Comparison of ENCODE assay signal across 8 mouse cellular contexts in genomic region chr12:16800959-16801315, GRCm38 (mm10). TPM values are rescaled to one million over a fixed set of nuclear protein-coding genes. Genes with fewer than 3 reads are reported as not detected.
DNase-seq lines count a peak whose midpoint lies in the region; ATAC-seq lines count a peak whose summit lies in the region.

No protein-coding gene starts in this region.

- H3K36me3 ChIP-seq in heart, embryonic 11.5 days (ENCODE audit: control insufficient read depth, insufficient read depth, low read length) = no peaks in the 10 kb centered on the region
- no peaks in the 10 kb centered on the region for H3K36me3 ChIP-seq in hindbrain, embryonic 14.5 days (replicated peaks; ENCODE audit: control insufficient read depth, insufficient read depth)
- no peaks in the 10 kb centered on the region for H3K36me3 ChIP-seq in midbrain, embryonic 12.5 days

- 0 out of 2 replicates have a peak, but pooled peaks cover 3% of the 10 kb centered on the region for H3K27me3 ChIP-seq in heart, embryonic 11.5 days (ENCODE audit: control insufficient read depth, insufficient read depth, low read length)
- peaks cover 2% of the 10 kb centered on the region; the same call in 1 of the 2 replicates for H3K27me3 ChIP-seq in hindbrain, embryonic 14.5 days (ENCODE audit: control insufficient read depth, insufficient read depth, low read length)
- H3K27me3 ChIP-seq in midbrain, embryonic 12.5 days = peaks cover 10% of the 10 kb centered on the region

- no peaks in the 10 kb centered on the region for H3K9me3 ChIP-seq in heart, embryonic 11.5 days (replicated peaks; ENCODE audit: control insufficient read depth, low read length)
- no peaks in the 10 kb centered on the region for H3K9me3 ChIP-seq in hindbrain, embryonic 14.5 days (ENCODE audit: control insufficient read depth, low read length)
- H3K9me3 ChIP-seq in midbrain, embryonic 12.5 days = no peaks in the 10 kb centered on the region

- H3K27ac ChIP-seq in heart, embryonic 11.5 days (ENCODE audit: low read depth, low read length) = no peak overlapping the region
- H3K27ac ChIP-seq in hindbrain, embryonic 14.5 days = no peak overlapping the region
- peak overlapping the region; percentile 54; the same call in 1 of the 2 replicates for H3K27ac ChIP-seq in midbrain, embryonic 12.5 days (replicated peaks)

- no peaks in the 10 kb centered on the region; the same call in 1 of the 2 replicates for H3K4me1 ChIP-seq in heart, embryonic 11.5 days (ENCODE audit: control insufficient read depth, insufficient read depth, low read length)
- peaks cover 4% of the 10 kb centered on the region for H3K4me1 ChIP-seq in hindbrain, embryonic 14.5 days (replicated peaks; ENCODE audit: control insufficient read depth, insufficient read depth, low read length)
- peaks cover 42% of the 10 kb centered on the region for H3K4me1 ChIP-seq in midbrain, embryonic 12.5 days

- H3K4me3 ChIP-seq in heart, embryonic 11.5 days (ENCODE audit: low read depth, low read length) = peak overlapping the region; percentile 70
- peak overlapping the region; percentile 54 for H3K4me3 ChIP-seq in hindbrain, embryonic 14.5 days (replicated peaks; ENCODE audit: low read length)
- peak overlapping the region; percentile 73 for H3K4me3 ChIP-seq in midbrain, embryonic 12.5 days

- H3K4me2 ChIP-seq in heart, embryonic 11.5 days = peak overlapping the region; percentile 85
- H3K4me2 ChIP-seq in hindbrain, embryonic 14.5 days (replicated peaks) = peak overlapping the region; percentile 87
- peak overlapping the region; percentile 87 for H3K4me2 ChIP-seq in midbrain, embryonic 12.5 days (replicated peaks)

- no peak for DNase-seq in heart, postnatal 36 days
- DNase-seq in ZHBTc4 (ENCODE audit: low read depth, low spot score) = peak; percentile 32
- DNase-seq in hindbrain, embryonic 14.5 days (ENCODE audit: low spot score) = no peak
- no peak for DNase-seq in cerebellum, adult 11 months
- no peak for DNase-seq in cerebellum, adult 9-11 months

- peak; percentile 31; the same call in 1 of the 2 replicates for ATAC-seq in heart, embryonic 11.5 days (replicated peaks; ENCODE audit: insufficient number of reproducible peaks, low FRiP score, low TSS enrichment)
- ATAC-seq in hindbrain, embryonic 14.5 days (ENCODE audit: low FRiP score) = 0 out of 2 replicates have a peak, but pooled peaks have one; percentile 5
- peak; percentile 48 for ATAC-seq in midbrain, embryonic 12.5 days (ENCODE audit: low FRiP score, low read depth)
- ATAC-seq in megakaryocyte-erythroid progenitor cell, adult 5-6 weeks (replicated peaks; ENCODE audit: low FRiP score, low TSS enrichment, poor library complexity, severe bottlenecking) = no peak

- H3K9ac ChIP-seq in heart, embryonic 11.5 days (ENCODE audit: low read depth, low read length) = peak overlapping the region; percentile 78
- H3K9ac ChIP-seq in hindbrain, embryonic 14.5 days = peak overlapping the region; percentile 65
- H3K9ac ChIP-seq in midbrain, embryonic 12.5 days (replicated peaks) = peak overlapping the region; percentile 78

- WGBS in heart, embryonic 11.5 days (ENCODE audit: insufficient replicate concordance) = 2% methylated on average over 11 of the region's 12 CpGs
- WGBS in hindbrain, embryonic 14.5 days = under 1% methylated on average over 12 of the region's 12 CpGs
- WGBS in midbrain, embryonic 12.5 days = under 1% methylated on average over 12 of the region's 12 CpGs

- intact Hi-C loops in heart, postnatal 36 days (cut with DNase I) = no loop called here

RNA-seq across cellular contexts. Expression of gene Greb1, which starts 0.3 kb away (rescaled TPM):
- 1.9 and 3.1 TPM in 2 replicates for polyA plus RNA-seq in heart, embryonic 11.5 days (2014; fragmentation: Nextera tagmentation; extraction: Ambion mirVana)
- under 1 TPM; 0.33 TPM for total RNA-seq in heart, postnatal 36 days (2021)
- 0.88 and 1.4 TPM in 2 replicates for polyA plus RNA-seq in hindbrain, embryonic 14.5 days (2014; fragmentation: Nextera tagmentation; extraction: Ambion mirVana)
- polyA plus RNA-seq in midbrain, embryonic 12.5 days (2016; fragmentation: Nextera tagmentation; extraction: Ambion mirVana) = 7.0 and 9.8 TPM in 2 replicates
- total RNA-seq in megakaryocyte-erythroid progenitor cell, adult 5-6 weeks (2014; fragmentation: Nextera tagmentation) = 7.2 TPM in 1 of 2 replicates, not detected in the other
- total RNA-seq in megakaryocyte-erythroid progenitor cell, adult 5-6 weeks (2017) = not detected in 2 replicates

RNA-seq across cellular contexts. Expression of gene E2f6, which starts 9.8 kb away (rescaled TPM):
- 56.0 and 59.7 TPM in 2 replicates for polyA plus RNA-seq in heart, embryonic 11.5 days (2014; fragmentation: Nextera tagmentation; extraction: Ambion mirVana)
- 10 to 100 TPM; 72.1 to 74.7 TPM for total RNA-seq in heart, postnatal 36 days (2021)
- 32.5 and 36.2 TPM in 2 replicates for polyA plus RNA-seq in hindbrain, embryonic 14.5 days (2014; fragmentation: Nextera tagmentation; extraction: Ambion mirVana)
- polyA plus RNA-seq in midbrain, embryonic 12.5 days (2016; fragmentation: Nextera tagmentation; extraction: Ambion mirVana) = 77.6 and 83.8 TPM in 2 replicates
- 68.4 and 73.2 TPM in 2 replicates for total RNA-seq in megakaryocyte-erythroid progenitor cell, adult 5-6 weeks (2014; fragmentation: Nextera tagmentation)
- total RNA-seq in megakaryocyte-erythroid progenitor cell, adult 5-6 weeks (2017) = 71.5 and 73.6 TPM in 2 replicates
